Mouse (Mus musculus): ENCODE data around the gene Cfap58. TPM values are rescaled to one million over a fixed set of nuclear protein-coding genes. Genes with fewer than 3 reads are reported as not detected.
A peak's percentile ranks its signal among the peaks of the same experiment; 100 is the strongest.

The Cfap58 gene
- total and polyA plus RNA-seq, 3 experiments: not detected

DNA sequence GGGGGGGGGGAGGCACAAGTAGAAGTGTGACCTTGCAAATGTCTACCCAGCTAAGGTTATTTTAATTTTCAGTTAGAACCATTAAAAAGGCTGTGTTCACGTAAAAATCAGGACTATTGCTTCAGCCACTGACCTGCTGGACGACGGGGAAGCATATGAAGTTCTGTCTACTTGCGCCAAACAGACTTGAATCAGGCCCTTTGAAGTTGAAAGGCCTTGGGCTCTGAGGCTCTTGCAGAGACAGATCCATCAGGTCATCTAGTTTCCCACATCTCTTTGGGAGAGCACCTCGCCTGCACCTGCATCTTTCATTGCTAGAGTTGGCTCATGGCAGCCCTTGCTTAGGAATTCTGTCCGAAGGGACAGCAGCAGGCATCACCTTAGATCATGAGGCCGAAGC is 24.1 kb upstream of the Cfap58 start:
- DNase-seq (ENCODE audit: low spot score) (no peak), ATAC-seq (ENCODE audit: extremely low read depth, insufficient number of reproducible peaks, low FRiP score, poor library complexity, severe bottlenecking) (no peak)
- Histone ChIP-seq H3K9me3 (replicated peaks) (peaks cover 45% of the 10 kb centered on the region), H3K4me3 (ENCODE audit: low read depth, low read length) (no peak overlapping the region), H3K4me1 (ENCODE audit: insufficient read depth, low read depth, low read length) (peaks cover 38% of the 10 kb centered on the region), H3K27me3 (ENCODE audit: insufficient read depth, low read length) (no peaks in the 10 kb centered on the region), H3K36me3 (replicated peaks) (peaks cover 43% of the 10 kb centered on the region)
- TF ChIP-seq CTCF (IDR thresholded peaks at IDR 0.05; ENCODE audit: low read depth, low read length): no peak
- TF ChIP-seq POLR2AphosphoS5 (IDR thresholded peaks at IDR 0.05; ENCODE audit: insufficient replicate concordance, low read depth, low read length): no peak
- no peak for TF ChIP-seq TAL1 (conservative IDR thresholded peaks at IDR 0.05; ENCODE audit: low read depth, low read length)
- no peak for TF ChIP-seq GATA1 (IDR thresholded peaks at IDR 0.05; ENCODE audit: borderline replicate concordance, low read length)
- no peak for TF ChIP-seq GATA2 (IDR thresholded peaks at IDR 0.05; ENCODE audit: borderline replicate concordance, low read depth, low read length)

DNA sequence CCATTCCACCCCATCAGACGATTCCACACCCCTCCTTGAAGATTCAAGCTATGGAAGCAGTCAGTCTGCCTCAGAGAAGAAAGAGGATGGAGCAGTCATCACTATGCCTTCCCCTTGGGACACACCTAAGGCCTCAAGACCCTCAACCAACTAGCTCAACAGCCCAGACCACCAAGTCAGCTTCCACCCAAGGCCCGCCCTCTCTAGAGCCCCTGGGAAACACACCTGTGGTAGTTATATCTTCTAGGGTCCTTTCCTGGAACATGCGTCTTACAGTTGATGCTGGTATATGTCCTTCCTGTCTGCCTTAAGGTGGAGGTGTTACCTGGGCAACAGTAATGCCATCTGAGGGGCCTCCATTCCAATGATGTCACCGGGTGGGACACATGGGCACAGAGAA is 23.3 kb upstream of the Cfap58 start:
- peaks cover 34% of the 10 kb centered on the region for H3K4me1 ChIP-seq (ENCODE audit: insufficient read depth, low read depth, low read length)
- TF ChIP-seq CTCF (IDR thresholded peaks at IDR 0.05; ENCODE audit: low read depth, low read length): no peak
- TF ChIP-seq POLR2AphosphoS5 (IDR thresholded peaks at IDR 0.05; ENCODE audit: insufficient replicate concordance, low read depth, low read length): no peak
- no peak for TF ChIP-seq GATA2 (IDR thresholded peaks at IDR 0.05; ENCODE audit: borderline replicate concordance, low read depth, low read length)
- no peak for TF ChIP-seq GATA1 (IDR thresholded peaks at IDR 0.05; ENCODE audit: borderline replicate concordance, low read length)
- no peak for TF ChIP-seq TAL1 (conservative IDR thresholded peaks at IDR 0.05; ENCODE audit: low read depth, low read length)
- peaks cover 49% of the 10 kb centered on the region for H3K9me3 ChIP-seq (replicated peaks)
- no peaks in the 10 kb centered on the region for H3K27me3 ChIP-seq (ENCODE audit: insufficient read depth, low read length)
- no peak for ATAC-seq (ENCODE audit: extremely low read depth, insufficient number of reproducible peaks, low FRiP score, poor library complexity, severe bottlenecking)
- no peak for DNase-seq (ENCODE audit: low spot score)
- H3K36me3 ChIP-seq (replicated peaks): peaks cover 36% of the 10 kb centered on the region
- H3K4me3 ChIP-seq (ENCODE audit: low read depth, low read length): no peak overlapping the region

DNA sequence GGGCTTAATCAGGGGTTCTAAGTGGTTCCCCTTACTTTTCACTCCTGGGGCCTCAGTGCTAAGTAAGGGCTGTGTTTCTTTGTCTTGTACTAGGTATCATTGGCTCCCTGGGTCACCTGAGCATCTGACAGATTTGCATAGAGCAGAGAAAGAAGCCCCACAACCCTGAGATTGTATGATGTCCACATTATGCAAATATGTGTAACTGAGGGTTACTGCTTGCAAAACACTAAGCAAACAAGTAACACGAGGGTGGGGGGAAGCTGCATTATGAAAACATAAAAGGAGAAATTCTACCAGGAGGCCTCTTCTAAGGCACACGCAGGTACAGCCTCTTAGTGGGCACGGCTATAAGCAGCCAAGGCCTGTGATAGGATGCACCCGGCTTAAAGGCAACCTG is 22.2 kb upstream of the Cfap58 start:
- peaks cover 34% of the 10 kb centered on the region for H3K36me3 ChIP-seq (replicated peaks)
- ATAC-seq (ENCODE audit: extremely low read depth, insufficient number of reproducible peaks, low FRiP score, poor library complexity, severe bottlenecking) (no peak), DNase-seq (ENCODE audit: low spot score) (no peak)
- H3K9me3 ChIP-seq (replicated peaks): peaks cover 45% of the 10 kb centered on the region
- no peaks in the 10 kb centered on the region for H3K27me3 ChIP-seq (ENCODE audit: insufficient read depth, low read length)
- peaks cover 31% of the 10 kb centered on the region for H3K4me1 ChIP-seq (ENCODE audit: insufficient read depth, low read depth, low read length)
- H3K4me3 ChIP-seq (ENCODE audit: low read depth, low read length): no peak overlapping the region
- TF ChIP-seq GATA1 (IDR thresholded peaks at IDR 0.05; ENCODE audit: borderline replicate concordance, low read length): no peak

DNA sequence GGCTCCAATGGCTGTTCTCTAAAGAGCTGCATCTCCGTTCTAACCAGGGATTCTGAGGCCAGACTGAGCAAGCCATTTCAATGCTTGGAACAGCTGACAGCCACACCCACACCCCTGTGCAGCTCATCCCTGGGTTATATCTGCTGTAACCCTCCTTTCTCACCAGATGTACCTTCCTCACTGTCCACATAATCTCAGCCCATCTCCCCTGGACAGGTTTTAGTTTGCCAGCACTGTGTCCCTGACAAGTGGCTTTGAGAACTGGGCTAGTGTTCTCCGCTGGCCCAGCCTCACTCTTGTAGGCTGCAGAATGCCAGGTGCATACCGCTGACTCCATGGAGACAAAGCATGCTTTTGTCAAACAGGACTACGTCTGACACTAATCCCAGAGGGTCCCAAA is 20.1 kb upstream of the Cfap58 start:
- H3K4me3 ChIP-seq (ENCODE audit: low read depth, low read length): no peak overlapping the region

DNA sequence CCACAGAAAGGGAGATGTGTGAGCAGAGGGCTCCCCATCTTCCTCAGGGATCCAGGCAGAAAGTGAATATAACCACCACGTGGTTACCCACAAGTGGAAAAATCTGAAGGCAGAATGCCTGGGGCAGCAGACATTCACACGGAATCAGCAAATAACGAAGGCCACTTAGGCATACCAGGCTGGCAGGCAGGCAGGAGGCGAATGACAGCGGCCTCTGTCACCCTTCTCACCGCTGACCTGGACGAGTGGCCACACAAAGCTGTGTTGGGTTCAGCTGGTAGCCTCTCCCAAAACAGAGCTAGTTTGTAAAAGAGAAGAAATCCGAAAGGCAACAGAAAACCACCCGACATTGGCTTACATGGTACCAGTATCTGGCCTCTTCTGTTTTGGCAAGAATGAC is 19.5 kb upstream of the Cfap58 start:
- TF ChIP-seq CTCF (IDR thresholded peaks at IDR 0.05; ENCODE audit: low read depth, low read length): no peak
- H3K4me3 ChIP-seq (ENCODE audit: low read depth, low read length): peak overlapping the region; percentile 80
- H3K4me1 ChIP-seq (ENCODE audit: insufficient read depth, low read depth, low read length): peaks cover 17% of the 10 kb centered on the region
- no peaks in the 10 kb centered on the region for H3K27me3 ChIP-seq (ENCODE audit: insufficient read depth, low read length)
- H3K9me3 ChIP-seq (replicated peaks): peaks cover 32% of the 10 kb centered on the region
- ATAC-seq (ENCODE audit: extremely low read depth, insufficient number of reproducible peaks, low FRiP score, poor library complexity, severe bottlenecking) (no peak), DNase-seq (ENCODE audit: low spot score) (no peak)
- peaks cover 17% of the 10 kb centered on the region for H3K36me3 ChIP-seq (replicated peaks)

More for the DNA sequence above, 20.1 kb upstream of the Cfap58 start:
- Histone ChIP-seq H3K36me3 (replicated peaks) (peaks cover 17% of the 10 kb centered on the region), H3K9me3 (replicated peaks) (peaks cover 32% of the 10 kb centered on the region), H3K4me1 (ENCODE audit: insufficient read depth, low read depth, low read length) (peaks cover 17% of the 10 kb centered on the region), H3K27me3 (ENCODE audit: insufficient read depth, low read length) (no peaks in the 10 kb centered on the region)
- DNase-seq (ENCODE audit: low spot score) (no peak), ATAC-seq (ENCODE audit: extremely low read depth, insufficient number of reproducible peaks, low FRiP score, poor library complexity, severe bottlenecking) (no peak)
- TF ChIP-seq CTCF (IDR thresholded peaks at IDR 0.05; ENCODE audit: low read depth, low read length) (no peak), TAL1 (conservative IDR thresholded peaks at IDR 0.05; ENCODE audit: low read depth, low read length) (no peak), POLR2AphosphoS5 (IDR thresholded peaks at IDR 0.05; ENCODE audit: insufficient replicate concordance, low read depth, low read length) (no peak), GATA2 (IDR thresholded peaks at IDR 0.05; ENCODE audit: borderline replicate concordance, low read depth, low read length) (no peak), GATA1 (IDR thresholded peaks at IDR 0.05; ENCODE audit: borderline replicate concordance, low read length) (no peak)

DNA sequence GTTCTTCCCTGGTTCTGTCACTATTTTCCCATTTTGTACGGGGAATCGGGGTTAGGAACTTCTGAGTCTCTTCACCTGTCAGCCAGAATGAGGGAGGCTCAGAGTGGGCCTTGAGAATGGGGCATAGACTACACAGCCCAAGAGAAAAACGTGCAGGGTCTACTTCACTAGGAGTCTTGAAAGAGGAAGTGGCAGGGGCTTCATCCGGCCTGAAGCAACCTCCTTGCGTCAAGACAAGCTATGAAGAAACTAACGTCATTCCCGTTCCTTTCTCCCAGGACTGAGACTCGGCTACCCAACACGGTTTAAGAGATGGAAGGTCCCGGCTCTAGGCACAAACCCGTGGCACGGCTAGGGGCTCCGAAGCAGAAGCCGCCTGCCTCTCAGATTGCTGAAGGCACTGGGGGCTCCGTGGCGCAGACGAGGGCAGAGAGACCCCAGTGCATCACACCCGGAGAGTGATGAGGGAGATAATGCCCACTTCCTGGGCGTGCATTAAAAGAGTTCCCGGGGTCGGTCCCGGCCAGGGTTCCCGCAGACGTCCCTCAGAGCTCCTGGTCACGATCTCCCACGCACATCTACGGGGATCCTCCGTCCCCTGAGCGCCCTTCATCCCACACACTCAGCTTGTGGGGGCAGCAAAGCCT is 18.9 kb upstream of the Cfap58 start:
- H3K27me3 ChIP-seq (ENCODE audit: insufficient read depth, low read length): no peaks in the 10 kb centered on the region
- DNase-seq (ENCODE audit: low spot score) (peak; percentile 32), ATAC-seq (ENCODE audit: extremely low read depth, insufficient number of reproducible peaks, low FRiP score, poor library complexity, severe bottlenecking) (0 out of 2 replicates have a peak, but pooled peaks have one; percentile 35)
- peak overlapping the region; percentile 80 for H3K4me3 ChIP-seq (ENCODE audit: low read depth, low read length)
- peaks cover 30% of the 10 kb centered on the region for H3K9me3 ChIP-seq (replicated peaks)
- TF ChIP-seq POLR2AphosphoS5 (IDR thresholded peaks at IDR 0.05; ENCODE audit: insufficient replicate concordance, low read depth, low read length): no peak
- no peak for TF ChIP-seq TAL1 (conservative IDR thresholded peaks at IDR 0.05; ENCODE audit: low read depth, low read length)
- TF ChIP-seq CTCF (IDR thresholded peaks at IDR 0.05; ENCODE audit: low read depth, low read length): no peak
- TF ChIP-seq GATA2 (IDR thresholded peaks at IDR 0.05; ENCODE audit: borderline replicate concordance, low read depth, low read length): no peak
- TF ChIP-seq GATA1 (IDR thresholded peaks at IDR 0.05; ENCODE audit: borderline replicate concordance, low read length): no peak
- peaks cover 14% of the 10 kb centered on the region for H3K36me3 ChIP-seq (replicated peaks)
- peaks cover 17% of the 10 kb centered on the region for H3K4me1 ChIP-seq (ENCODE audit: insufficient read depth, low read depth, low read length)
